Mouse (Mus musculus): ENCODE measurements around the gene Slc17a8.

DNA sequence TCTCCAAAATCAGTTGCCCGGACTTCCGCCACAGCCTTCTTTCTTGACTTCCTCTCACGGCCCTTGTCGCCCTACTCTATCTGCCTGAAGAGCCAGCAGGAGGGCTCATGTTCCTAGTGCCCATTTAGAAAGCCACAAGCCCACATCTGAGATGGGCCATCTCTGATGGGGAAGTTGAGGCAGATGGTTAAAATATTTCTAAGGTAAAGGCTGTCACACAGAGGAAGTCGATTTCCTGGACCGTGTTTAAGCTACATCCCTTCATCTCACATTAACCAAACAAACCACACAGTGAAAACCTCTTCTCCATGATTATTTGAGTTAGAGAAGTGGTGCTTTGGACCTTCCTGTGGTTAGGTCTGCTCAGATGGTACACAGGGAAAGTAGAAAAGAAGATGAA, 58.9 kb downstream of the Slc17a8 start:
- TF ChIP-seq CTCF (IDR thresholded peaks at IDR 0.05; ENCODE audit: borderline replicate concordance, control insufficient read depth, extremely low read depth, insufficient read depth, low read length, poor library complexity) (no peak), POLR2A (IDR thresholded peaks at IDR 0.05; ENCODE audit: control insufficient read depth, extremely low read depth, insufficient read depth, low read length, poor library complexity) (no peak)
